Mouse (Mus musculus): ENCODE results near the gene Mga. TPM values are rescaled to one million over a fixed set of nuclear protein-coding genes. Genes with fewer than 3 reads are reported as not detected.
A peak's percentile ranks its signal among the peaks of the same experiment; 100 is the strongest.

Gene Mga
- total RNA-seq (2021) = 10 to 100 TPM; 69.2 to 71.2 TPM
- long read RNA-seq, partial matches to known transcripts = 6 of 10 reads
- long read RNA-seq, other reads (novel, unspliced or antisense) = 4 of 10 reads

GRCm38 (mm10) chr2:119897090-119897732 lies at the start of gene Mga:
TSS of gene Mga (plus strand) at chr2:119897228.
- DNase-seq (ENCODE audit: low spot score in 2 of 2) = peak; percentile 90 to 95

GRCm38 (mm10) chr2:119853811-119854210 lies 43.2 kb upstream of the Mga start:
- no peak for DNase-seq (ENCODE audit: low spot score in 2 of 2)

DNA sequence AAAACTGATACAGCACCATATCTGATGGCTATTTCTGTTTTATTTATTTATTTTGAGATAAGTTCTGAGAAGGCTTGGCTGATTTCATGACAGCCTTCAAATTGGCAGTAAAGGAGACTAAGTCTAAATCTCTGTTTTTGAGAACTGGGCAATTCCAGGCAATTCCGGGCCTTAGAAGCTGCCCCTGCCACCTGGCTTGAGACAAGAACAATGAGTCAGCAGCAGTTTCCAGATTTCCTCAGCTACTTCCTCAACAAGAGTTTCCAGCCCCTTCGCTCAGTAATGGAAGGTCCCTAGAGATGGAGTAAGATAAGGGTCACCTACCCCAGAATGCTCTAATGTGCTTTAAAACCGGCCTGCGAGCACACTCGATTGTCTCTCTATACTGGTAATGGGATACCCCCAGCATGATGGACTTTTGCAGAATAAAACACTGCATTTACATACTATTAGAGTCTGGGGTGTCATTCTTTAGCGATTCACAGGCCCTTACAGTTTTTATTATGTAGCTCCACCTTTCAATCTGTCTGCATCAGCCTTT lies 41.6 kb upstream of the Mga start:
- DNase-seq (ENCODE audit: low spot score in 2 of 2) = no peak

- no peak for DNase-seq (ENCODE audit: low spot score in 2 of 2)
Observed at GRCm38 (mm10) chr2:119857341-119857740, 39.7 kb upstream of the Mga start.

DNA sequence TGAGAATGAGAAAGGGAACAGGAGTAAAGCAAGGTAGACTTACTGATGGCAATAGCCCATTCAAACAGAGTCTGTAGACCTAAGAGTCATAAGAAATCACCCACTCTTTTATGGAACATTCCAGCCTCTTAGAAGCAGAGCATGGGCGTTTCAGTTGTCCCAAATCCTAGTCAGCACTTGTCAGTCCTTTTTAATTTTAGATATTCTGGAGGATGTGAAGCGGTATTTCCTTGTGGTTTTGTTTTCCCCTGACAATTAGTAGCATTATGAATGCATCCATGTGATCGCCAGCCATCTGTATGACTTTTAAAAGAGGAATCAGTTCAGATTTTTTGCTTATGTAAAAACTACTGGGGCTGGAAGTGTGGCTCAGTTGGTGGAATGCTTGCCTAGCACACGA lies 32.5 kb upstream of the Mga start:
- peak; percentile 26 to 65 for DNase-seq (ENCODE audit: low spot score in 2 of 2)

DNA sequence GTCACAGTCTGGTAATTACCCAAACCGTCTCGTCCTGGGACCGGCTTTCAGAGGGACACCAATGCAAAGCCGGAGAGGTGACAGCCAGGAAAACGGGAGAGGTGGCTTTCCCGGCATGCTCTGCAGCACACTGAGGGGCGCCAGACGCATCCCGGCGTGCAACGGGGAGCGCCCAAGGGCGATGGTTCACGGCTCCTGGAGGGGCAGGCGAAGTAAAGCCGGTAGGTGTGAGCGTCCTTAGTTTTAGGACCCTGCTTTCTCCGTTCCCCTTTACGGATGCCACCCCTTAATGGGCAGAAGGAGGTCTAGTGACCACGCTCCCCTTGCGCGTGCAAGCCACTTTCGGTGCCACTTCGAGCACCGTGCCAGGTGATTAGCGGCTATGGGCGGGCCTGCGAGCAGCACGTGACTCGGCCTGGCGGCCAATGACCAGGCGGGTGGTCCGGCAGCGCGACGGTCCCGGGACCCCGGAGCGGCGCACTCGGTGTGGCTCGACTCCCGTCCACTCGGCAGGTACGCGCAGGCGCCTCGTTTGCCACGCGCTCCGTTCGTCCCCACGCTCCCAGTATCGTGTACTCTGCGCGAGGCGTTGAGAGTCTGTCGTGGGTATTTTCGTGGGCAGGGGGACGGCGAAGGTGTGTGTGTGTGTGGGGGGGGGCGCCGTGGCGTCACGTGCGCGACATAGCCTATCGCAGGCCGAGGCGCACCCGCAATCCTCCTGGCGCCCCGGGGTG lies 24.5 kb upstream of the Mga start:
- DNase-seq (ENCODE audit: low spot score in 2 of 2) = peak; percentile 71 to 79

- peak; percentile 85 to 92 for DNase-seq (ENCODE audit: low spot score in 2 of 2)
Observed at GRCm38 (mm10) chr2:119873105-119873464, 23.9 kb upstream of the Mga start.

GRCm38 (mm10) chr2:119875981-119876380 lies 21.0 kb upstream of the Mga start:
- DNase-seq (ENCODE audit: low spot score in 2 of 2) = no peak

DNA sequence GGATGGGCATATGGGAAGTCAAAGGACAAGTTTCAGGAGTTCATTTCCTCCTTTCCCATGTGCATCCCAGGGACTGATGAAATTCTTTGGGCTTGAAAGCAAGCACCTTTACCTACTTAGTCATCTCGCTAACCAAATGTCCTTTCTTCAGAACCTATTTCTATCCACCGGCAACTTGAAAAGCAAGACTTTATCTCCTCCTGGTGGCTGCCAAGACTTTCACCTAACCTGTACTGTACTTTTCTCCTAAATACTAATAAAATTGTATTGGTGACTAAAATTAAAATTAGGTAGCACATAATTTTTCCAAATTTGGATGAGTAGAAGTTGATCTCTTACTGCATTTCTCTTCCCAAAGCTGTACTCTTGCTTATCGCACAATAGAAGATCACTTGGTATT lies 9.8 kb upstream of the Mga start:
- DNase-seq (ENCODE audit: low spot score in 2 of 2) = no peak

GRCm38 (mm10) chr2:119896553-119897089 lies 407 bp upstream of the Mga start:
- no peak for DNase-seq (ENCODE audit: low spot score in 2 of 2)

DNA sequence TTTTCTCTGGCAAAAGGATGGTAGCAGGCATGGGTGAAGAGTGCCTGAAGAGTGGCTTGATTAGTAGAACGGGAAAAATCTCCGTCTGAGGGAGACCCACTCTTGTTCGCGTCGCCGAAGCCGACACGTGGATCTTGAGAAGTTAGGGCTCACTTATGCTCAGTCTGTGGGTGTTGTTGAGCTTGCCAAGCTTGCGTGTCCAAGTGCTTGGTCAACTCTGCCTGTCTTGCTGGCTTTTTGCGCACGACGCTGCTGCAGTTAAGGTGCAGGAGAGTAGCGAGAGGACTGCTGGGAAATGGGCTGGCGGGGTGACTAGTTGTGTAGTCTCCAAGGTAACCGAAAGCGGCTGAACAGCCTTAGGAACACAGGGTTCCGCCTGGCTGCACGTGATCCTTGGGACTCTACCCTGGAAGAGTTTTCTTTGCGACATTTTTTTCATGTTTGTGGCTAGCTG lies 1.1 kb downstream of the Mga start:
- peak; percentile 44 to 67 for DNase-seq (ENCODE audit: low spot score in 2 of 2)

DNA sequence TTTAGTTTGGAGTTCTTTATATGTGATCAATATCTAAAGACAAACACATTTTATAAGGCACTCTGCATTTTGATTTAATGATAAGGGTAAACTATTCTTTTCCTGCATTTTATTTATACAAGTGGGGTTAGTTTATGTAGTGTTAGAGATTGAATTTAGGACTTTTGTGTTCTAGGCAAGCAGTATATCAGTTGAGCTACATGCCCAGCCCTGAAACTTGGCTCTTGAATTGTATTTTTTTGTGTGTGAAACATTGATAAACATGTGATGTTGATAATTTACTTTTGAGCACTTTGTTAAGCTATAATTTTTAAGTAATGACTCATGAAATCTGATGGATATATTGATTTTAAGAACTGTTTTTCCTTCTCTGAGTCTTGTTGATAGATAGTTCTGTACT lies 19.0 kb downstream of the Mga start:
- no peak for DNase-seq (ENCODE audit: low spot score in 2 of 2)

DNA sequence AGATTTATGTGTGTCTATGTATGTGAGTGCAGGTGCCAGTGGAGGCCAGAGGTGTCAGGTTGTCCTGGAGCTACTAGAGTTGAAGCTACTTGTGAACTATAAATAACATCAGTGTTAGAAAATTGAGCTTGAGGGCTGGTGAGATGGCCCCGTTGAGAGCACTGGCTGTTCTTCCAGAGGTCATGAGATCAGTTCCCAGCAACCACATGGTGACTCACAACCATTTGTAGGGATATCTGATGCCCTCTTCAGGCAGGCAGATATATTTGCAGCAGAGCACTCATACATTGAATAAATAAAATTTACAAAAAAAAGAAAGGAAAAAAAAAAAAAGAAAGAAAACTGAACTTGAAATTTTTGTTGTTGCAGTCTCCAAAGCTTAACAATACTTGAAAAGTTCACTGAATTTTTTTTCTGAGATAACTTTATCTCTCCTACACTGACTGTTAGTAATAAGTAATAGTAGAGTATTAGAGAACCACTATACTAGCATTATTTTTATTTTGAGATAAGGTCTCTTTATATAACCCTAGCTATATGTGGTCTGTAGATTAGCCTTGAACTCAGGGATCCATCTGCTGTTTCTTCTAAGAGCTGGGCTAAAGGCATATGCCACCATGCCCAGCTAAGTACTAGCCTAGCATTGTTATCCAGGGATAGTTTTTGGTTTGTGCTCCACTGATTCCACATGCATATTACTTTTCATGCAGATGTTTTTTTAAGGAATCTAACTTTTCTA lies 20.8 kb downstream of the Mga start:
- DNase-seq (ENCODE audit: low spot score in 2 of 2) = no peak

DNA sequence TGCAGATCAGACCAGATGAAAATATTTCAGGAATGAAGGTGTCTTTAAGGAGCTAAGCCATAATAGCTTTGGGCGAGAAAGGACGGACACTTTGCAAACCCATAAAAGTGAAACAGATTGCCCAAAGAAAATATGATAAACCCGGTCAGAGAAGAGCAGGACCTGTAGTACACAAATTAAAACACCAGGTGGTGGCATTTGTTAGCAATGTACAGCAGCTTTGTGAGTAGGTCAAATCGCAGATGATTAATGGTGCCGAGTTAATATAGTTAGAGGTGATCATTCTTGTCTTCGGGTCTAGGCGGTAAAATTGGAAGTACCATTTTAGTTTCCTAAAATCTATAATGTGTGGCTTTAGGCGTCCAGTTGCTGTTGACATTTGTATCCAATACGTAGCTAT lies 73.5 kb downstream of the Mga start:
- DNase-seq (ENCODE audit: low spot score in 2 of 2) = peak in 1 of 2 experiments; percentile 70

GRCm38 (mm10) chr2:119971316-119971715 lies 74.3 kb downstream of the Mga start:
- DNase-seq (ENCODE audit: low spot score in 2 of 2) = no peak

GRCm38 (mm10) chr2:119971837-119972536 lies 75.0 kb downstream of the Mga start:
- peak; percentile 96 to 98 for DNase-seq (ENCODE audit: low spot score in 2 of 2)

DNA sequence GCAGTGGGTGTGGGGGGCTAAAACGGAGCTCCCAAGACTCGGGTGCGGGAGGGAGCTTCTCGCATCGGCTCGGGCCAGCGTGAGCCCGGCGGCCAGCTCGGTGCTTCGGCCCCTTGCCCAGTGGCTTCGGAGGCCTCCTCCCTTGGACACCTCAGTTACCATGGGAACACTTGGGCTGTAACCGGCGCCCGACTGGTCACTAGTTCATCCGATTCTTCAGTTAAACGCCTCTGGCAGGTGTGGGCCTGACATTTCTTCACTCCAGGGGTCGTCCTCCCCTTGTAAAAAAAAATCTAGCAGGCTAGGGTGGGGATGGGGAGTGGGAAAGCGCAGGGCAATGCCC lies 75.5 kb downstream of the Mga start, which contains the start of gene Mapkbp1:
TSS of gene Mapkbp1 (plus strand) at position 163 of the 343 bp plus-strand sequence.
- DNase-seq (ENCODE audit: low spot score in 2 of 2) = no peak

DNA sequence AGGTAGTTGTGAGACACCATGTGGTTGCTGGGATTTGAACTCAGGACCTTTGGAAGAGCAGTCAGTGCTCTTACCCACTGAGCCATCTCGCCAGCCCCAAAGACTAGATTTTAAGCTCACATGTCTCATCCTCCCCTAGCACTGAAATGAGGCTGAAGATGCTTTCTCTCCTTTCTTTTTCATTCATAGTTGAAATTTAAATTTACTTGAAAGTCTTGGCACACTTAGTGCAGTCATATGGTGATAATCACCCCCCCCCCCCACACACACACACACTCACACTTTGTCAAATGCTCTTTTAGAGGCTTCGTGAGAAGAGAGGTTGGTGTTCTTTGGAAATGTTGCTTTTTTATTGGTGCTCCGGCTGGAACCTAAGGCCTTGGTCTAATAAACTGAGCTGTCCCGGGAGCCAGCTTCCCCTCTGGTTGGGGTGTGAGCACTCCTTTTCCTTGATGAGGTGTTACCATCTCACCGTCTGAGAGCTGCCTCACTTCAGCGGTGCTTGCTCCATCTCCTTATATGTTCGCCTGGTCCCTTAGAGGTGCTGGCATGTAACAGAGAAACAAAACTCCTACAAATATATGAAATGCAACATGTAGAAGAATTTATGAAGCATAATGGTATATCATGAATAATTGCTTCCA lies 83.4 kb downstream of the Mga start:
- peak in 1 of 2 experiments; percentile 19 for DNase-seq (ENCODE audit: low spot score in 2 of 2)

- no peak for DNase-seq (ENCODE audit: low spot score in 2 of 2)
Observed at GRCm38 (mm10) chr2:119981631-119982030, 84.6 kb downstream of the Mga start.

- DNase-seq (ENCODE audit: low spot score in 2 of 2) = no peak
Observed at GRCm38 (mm10) chr2:119985871-119986270, 88.8 kb downstream of the Mga start.
